9 mouse cellular contexts compared by ENCODE assay signal in genomic region chr8:41824928-41825327, GRCm38 (mm10).
DNase-seq lines count a peak whose midpoint lies in the region; ATAC-seq and TF ChIP-seq lines count a peak whose summit lies in the region.
"Had no signal": no experiment of that assay in that cellular context is flagged by ENCODE, and none has a peak within 500 bp of the region (broad histone marks: within the 10 kb centered on the region; RNA-seq: fewer than 3 reads in every experiment).

No protein-coding gene starts in this region.

- no peak overlapping the region for H3K9ac ChIP-seq in heart, embryonic 11.5 days (ENCODE audit: low read depth, low read length)
- H3K9ac ChIP-seq in forebrain, embryonic 14.5 days (ENCODE audit: low read length), result no peak overlapping the region
- no peak overlapping the region for H3K9ac ChIP-seq in lung, postnatal 0 days (replicated peaks; ENCODE audit: low read depth)
- H3K9ac ChIP-seq: stomach, embryonic 15.5 days had no signal

- no peaks in the 10 kb centered on the region for H3K4me1 ChIP-seq in heart, embryonic 11.5 days (ENCODE audit: control insufficient read depth, insufficient read depth, low read length)
- no peaks in the 10 kb centered on the region for H3K4me1 ChIP-seq in forebrain, embryonic 14.5 days (ENCODE audit: control insufficient read depth, insufficient read depth, low read length)
- H3K4me1 ChIP-seq in lung, postnatal 0 days (ENCODE audit: insufficient read depth, low read depth, low read length), result no peaks in the 10 kb centered on the region
- H3K4me1 ChIP-seq: stomach, embryonic 15.5 days had no signal

- no peak for ATAC-seq in heart, embryonic 11.5 days (replicated peaks; ENCODE audit: insufficient number of reproducible peaks, low FRiP score, low TSS enrichment)
- peak; percentile 66 for ATAC-seq in forebrain, embryonic 14.5 days
- no peak for ATAC-seq in lung, postnatal 0 days

- no peak overlapping the region for H3K4me2 ChIP-seq in heart, embryonic 11.5 days
- no peak overlapping the region for H3K4me2 ChIP-seq in forebrain, embryonic 14.5 days (ENCODE audit: low read length)
- no peak overlapping the region for H3K4me2 ChIP-seq in lung, postnatal 0 days (replicated peaks; ENCODE audit: low read depth, low read length)
- H3K4me2 ChIP-seq: stomach, embryonic 15.5 days had no signal

- no peak overlapping the region for H3K4me3 ChIP-seq in heart, embryonic 11.5 days (ENCODE audit: low read depth, low read length)
- H3K4me3 ChIP-seq in forebrain, embryonic 14.5 days (ENCODE audit: low read depth, low read length), result no peak overlapping the region
- H3K4me3 ChIP-seq in lung, postnatal 0 days (ENCODE audit: low read depth, low read length), result no peak overlapping the region
- H3K4me3 ChIP-seq: stomach, embryonic 15.5 days had no signal

- peak; percentile 12 to 55 for DNase-seq in heart, adult 18-20 months
- DNase-seq in 416B (ENCODE audit: low read depth), result peak; percentile 72
- peak; percentile 45 for DNase-seq in c-Kit-positive CD71-negative TER-119-negative erythroid progenitor cells, embryonic 14.5 days (ENCODE audit: low read depth)
- DNase-seq in forebrain, embryonic 14.5 days (ENCODE audit: low spot score), result peak; percentile 78
- peak; percentile 66 to 67 for DNase-seq in kidney, postnatal 4 days
- peak; percentile 68 for DNase-seq in lung, postnatal 0 days (ENCODE audit: low spot score)
- DNase-seq in right cerebral cortex, postnatal 4 days, result peak; percentile 65

- H3K27ac ChIP-seq in heart, embryonic 11.5 days (ENCODE audit: low read depth, low read length), result no peak overlapping the region
- H3K27ac ChIP-seq in forebrain, embryonic 14.5 days (ENCODE audit: low read depth, low read length), result no peak overlapping the region
- no peak overlapping the region for H3K27ac ChIP-seq in lung, postnatal 0 days (ENCODE audit: low read length)
- H3K27ac ChIP-seq: stomach, embryonic 15.5 days had no signal

- H3K9me3 ChIP-seq in heart, embryonic 11.5 days (replicated peaks; ENCODE audit: control insufficient read depth, low read length), result no peaks in the 10 kb centered on the region
- H3K9me3 ChIP-seq in forebrain, embryonic 14.5 days (replicated peaks; ENCODE audit: control insufficient read depth, low read length), result no peaks in the 10 kb centered on the region
- H3K9me3 ChIP-seq in lung, postnatal 0 days (ENCODE audit: low read length), result no peaks in the 10 kb centered on the region
- H3K9me3 ChIP-seq: stomach, embryonic 15.5 days had no signal

- no peaks in the 10 kb centered on the region for H3K36me3 ChIP-seq in heart, embryonic 11.5 days (ENCODE audit: control insufficient read depth, insufficient read depth, low read length)
- H3K36me3 ChIP-seq in forebrain, embryonic 14.5 days (ENCODE audit: control insufficient read depth, insufficient read depth, low read length), result no peaks in the 10 kb centered on the region
- H3K36me3 ChIP-seq in lung, postnatal 0 days (ENCODE audit: insufficient read depth, low read length), result no peaks in the 10 kb centered on the region
- H3K36me3 ChIP-seq: stomach, embryonic 15.5 days had no signal

- no peaks in the 10 kb centered on the region for H3K27me3 ChIP-seq in heart, embryonic 11.5 days (ENCODE audit: control insufficient read depth, insufficient read depth, low read length)
- H3K27me3 ChIP-seq in forebrain, embryonic 14.5 days (replicated peaks; ENCODE audit: control insufficient read depth, insufficient read depth, low read length), result no peaks in the 10 kb centered on the region
- H3K27me3 ChIP-seq in lung, postnatal 0 days (replicated peaks; ENCODE audit: insufficient read depth, low read length), result no peaks in the 10 kb centered on the region
- H3K27me3 ChIP-seq: stomach, embryonic 15.5 days had no signal

- WGBS in heart, embryonic 11.5 days (ENCODE audit: insufficient replicate concordance), result 25% methylated on average over 7 of the region's 7 CpGs
- WGBS in forebrain, embryonic 14.5 days, result 28% methylated on average over 7 of the region's 7 CpGs
- 27% methylated on average over 7 of the region's 7 CpGs for WGBS in lung, postnatal 0 days

- no peak for TF ChIP-seq EP300 in lung, postnatal 0 days (IDR thresholded peaks at IDR 0.05)

- TF ChIP-seq CTCF in lung, postnatal 0 days (IDR thresholded peaks at IDR 0.05), result peak; percentile 71
